Mouse (Mus musculus): ENCODE data around the gene Taar4.
A peak's percentile ranks its signal among the peaks of the same experiment; 100 is the strongest.

Gene Taar4

GRCm38 (mm10) chr10:23960444-23960915 lies at the start of gene Taar4:
Gene Taar4, plus strand, starts transcription at chr10:23960494.
- DNase-seq (ENCODE audit: low read depth, low spot score), result no peak

DNA sequence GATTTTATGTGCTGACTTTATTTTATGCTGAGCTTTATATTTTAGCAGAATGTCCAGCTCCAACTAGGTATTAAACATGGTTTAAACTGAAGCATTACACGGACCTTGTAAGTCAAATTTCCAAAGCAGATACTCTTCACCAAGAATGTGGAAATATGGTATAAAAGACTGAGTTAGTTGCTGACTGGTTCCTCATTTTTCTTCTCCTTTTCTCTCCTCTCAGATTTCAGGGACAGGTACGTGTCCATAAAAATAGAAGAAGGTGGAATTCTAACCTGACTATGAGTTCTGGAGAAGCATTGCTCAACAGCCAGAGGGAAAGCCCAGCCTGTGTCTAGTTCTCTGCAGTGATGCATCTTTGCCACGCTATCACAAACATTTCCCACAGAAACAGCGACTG lies 40.2 kb upstream of the Taar4 start, which contains the start of gene Taar1:
Gene Taar1, plus strand, starts transcription at position 301 of the 400 bp plus-strand sequence.
- DNase-seq (ENCODE audit: low read depth, low spot score), result no peak

DNA sequence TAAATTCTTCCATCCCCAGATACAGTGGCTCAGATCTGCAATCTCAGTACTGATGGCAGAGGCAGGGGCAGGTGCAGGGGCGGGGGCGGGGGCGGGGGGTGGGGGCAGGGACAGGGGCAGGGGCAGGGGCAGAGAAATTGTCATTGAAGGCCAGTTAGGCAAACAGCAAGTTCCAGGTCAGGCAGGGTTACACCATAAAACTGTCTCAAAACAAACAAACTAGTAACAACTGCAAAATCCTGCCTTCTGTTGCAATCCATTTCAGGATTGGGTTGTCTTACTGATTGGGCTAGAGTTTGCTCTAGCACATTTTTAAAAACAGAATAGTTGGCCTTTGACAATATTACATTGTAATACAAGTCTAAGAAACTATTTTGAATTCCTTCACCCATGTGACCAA lies 37.8 kb upstream of the Taar4 start:
- DNase-seq (ENCODE audit: low read depth, low spot score), result no peak

DNA sequence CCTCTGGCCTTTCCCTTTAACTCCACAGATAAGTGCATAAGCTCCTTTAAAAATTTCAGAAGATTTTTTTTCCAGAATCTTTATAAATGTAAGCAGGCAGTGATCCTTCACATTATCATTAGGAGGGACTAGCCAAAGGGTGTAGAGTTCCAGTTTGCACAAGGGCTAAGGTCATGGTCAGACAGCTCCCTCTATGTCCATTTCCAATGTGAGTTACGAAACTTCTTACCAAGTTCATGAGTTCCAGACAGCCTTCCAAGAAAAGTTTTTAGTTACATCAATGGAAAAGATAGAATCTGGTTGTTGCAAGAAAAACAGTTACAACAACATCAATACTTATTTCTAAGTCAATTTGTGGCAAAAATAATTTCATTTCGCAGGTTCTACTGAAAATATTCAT lies 36.4 kb upstream of the Taar4 start:
- DNase-seq (ENCODE audit: low read depth, low spot score), result no peak

DNA sequence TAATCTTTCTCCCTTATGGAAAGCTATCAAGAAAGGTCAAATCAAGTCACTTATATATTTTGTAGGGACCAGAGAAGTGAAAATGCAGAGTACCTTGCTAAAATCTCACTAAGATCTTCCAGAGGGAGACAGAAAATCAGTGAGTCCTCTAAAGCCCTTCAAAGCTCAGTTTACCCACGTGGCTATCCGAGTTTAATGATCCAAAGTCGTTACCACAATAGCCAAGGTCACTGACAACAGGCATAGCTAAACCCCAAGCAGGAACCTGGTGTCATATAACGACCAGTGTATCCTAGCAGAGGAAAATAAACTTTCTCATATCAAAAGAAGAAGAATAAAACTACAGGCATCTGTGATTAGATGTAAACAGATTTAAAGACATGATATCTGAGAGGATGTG lies 22.7 kb upstream of the Taar4 start:
- DNase-seq (ENCODE audit: low read depth, low spot score), result no peak

- DNase-seq (ENCODE audit: low read depth, low spot score), result no peak
Observed at GRCm38 (mm10) chr10:23938312-23938711, 22.0 kb upstream of the Taar4 start, which contains the start of gene Taar2. Gene Taar2, plus strand, starts transcription at chr10:23938572.

DNA sequence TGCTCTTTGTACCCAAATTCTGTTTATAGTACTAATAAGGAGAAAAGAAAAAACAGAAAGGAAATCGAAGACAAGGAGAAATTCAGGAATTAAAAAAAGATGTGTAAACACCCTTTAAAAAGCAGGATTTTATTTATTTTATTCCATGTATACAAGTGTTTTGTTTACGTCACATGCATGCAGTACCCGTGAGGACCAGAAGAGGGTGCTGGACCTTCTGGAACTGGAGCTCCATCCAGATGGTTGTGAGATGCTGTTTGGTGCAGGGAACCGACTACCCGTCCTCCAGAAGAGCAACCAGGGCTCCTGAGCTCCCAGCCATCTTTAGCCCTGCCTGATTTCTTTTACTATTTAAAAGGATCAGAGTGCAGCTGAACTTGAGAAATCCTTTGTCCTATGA lies 17.8 kb upstream of the Taar4 start:
- no peak for DNase-seq (ENCODE audit: low read depth, low spot score)

DNA sequence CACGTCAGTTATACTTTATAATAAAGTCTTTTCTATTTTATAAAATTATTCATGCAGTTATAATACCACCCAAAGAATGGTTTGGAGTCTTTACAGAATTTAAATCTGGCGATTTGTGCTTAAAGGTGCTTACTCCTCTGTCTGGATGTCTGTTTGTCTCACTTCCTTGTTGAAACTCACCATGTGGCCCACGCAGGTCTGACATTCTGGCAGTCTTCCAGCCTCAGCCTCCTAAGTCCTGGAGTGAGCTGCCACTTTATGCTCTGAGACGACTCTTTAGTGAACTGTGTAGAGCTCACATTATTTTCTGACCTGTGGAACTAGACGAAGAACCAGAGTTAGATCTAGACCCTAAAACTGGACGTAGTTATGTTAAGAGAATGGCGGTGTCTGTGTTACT lies 12.3 kb upstream of the Taar4 start:
- DNase-seq (ENCODE audit: low read depth, low spot score), result no peak

DNA sequence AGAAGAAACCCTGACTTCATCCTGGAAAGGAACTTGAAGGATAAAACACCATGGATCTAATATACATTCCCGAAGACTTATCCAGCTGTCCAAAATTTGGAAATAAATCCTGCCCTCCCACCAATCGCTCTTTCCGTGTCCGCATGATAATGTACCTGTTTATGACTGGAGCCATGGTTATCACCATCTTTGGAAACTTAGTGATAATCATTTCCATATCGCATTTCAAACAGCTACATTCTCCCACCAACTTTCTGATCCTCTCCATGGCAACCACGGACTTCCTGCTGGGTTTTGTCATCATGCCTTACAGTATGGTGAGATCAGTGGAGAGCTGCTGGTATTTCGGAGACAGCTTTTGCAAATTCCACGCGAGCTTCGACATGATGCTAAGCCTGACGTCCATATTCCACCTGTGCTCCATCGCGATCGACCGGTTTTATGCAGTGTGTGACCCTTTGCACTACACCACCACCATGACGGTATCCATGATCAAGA lies 10.7 kb upstream of the Taar4 start, which contains the start of gene Taar3:
Gene Taar3, plus strand, starts transcription at position 51 of the 498 bp plus-strand sequence.
- DNase-seq (ENCODE audit: low read depth, low spot score), result no peak

GRCm38 (mm10) chr10:23951714-23952113 lies 8.6 kb upstream of the Taar4 start:
- no peak for DNase-seq (ENCODE audit: low read depth, low spot score)

DNA sequence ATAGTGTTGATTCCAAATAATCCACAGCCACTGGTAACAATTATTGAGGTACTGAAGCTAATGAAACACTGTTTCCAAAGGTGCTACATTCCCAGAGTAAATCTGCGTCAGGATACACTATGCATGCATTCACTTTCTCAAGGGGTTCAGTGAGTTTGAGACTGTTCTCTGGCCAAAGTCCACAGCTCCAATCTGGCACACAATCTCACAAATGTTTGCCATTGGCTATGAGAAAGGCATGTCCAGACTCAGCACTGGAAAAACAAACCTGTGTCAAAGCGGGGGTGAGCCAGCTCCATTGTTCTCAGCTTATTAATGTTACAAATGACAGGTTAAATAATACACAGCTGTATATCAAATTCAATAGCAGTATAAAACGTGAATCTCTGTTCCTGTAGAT lies 1.2 kb upstream of the Taar4 start:
- no peak for DNase-seq (ENCODE audit: low read depth, low spot score)

DNA sequence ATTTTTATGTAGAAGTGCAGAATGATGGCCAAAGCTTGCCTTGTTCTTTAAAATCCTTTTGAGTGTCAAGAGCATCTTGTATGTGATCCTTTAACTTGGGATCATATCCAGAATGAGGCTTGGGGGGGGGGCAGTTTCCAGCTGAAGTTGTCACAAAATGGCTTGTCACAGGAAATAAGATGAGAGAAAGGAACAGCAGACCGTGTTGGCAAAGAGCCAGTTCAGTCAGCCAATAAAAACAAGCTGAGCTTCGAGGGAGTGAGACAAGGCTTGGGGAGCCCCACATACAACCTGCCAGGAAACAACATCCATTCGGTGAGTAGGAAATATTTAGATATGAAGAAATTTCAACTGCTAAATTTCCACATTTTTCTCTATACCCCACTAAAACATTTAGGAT lies 3.1 kb downstream of the Taar4 start:
- DNase-seq (ENCODE audit: low read depth, low spot score), result no peak

GRCm38 (mm10) chr10:23964921-23965610 lies 4.8 kb downstream of the Taar4 start:
- DNase-seq (ENCODE audit: low read depth, low spot score), result no peak

DNA sequence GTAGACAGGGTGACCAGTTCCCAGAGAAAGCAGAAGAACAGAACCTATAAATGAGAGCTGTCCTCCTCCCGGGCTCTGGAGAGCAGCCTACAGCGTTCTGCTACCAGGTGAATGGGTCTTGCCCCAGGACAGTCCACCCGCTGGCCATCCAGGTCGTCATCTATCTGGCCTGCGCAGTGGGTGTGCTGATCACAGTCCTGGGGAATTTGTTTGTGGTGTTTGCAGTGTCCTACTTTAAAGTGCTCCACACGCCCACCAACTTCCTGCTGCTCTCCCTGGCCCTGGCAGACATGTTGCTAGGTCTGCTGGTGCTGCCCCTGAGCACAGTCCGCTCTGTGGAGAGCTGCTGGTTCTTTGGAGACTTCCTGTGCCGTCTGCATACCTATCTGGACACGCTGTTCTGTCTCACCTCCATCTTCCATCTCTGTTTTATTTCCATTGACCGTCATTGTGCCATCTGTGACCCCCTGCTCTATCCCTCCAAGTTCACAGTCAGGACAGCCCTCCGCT lies 10.4 kb downstream of the Taar4 start, which contains the start of gene Taar5:
Gene Taar5, plus strand, starts transcription at position 51 of the 510 bp plus-strand sequence.
- no peak for DNase-seq (ENCODE audit: low read depth, low spot score)

DNA sequence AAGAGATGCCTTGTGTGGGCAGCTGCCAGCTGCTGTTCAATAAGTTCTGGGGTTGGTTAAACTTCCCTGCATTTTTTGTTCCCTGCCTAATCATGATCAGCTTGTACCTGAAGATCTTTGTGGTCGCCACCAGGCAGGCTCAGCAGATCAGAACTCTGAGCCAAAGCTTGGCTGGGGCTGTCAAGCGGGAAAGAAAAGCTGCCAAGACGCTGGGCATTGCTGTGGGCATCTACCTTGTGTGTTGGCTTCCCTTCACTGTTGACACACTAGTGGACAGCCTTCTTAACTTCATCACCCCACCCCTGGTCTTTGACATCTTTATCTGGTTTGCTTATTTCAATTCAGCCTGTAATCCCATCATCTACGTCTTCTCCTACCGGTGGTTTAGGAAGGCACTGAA lies 11.0 kb downstream of the Taar4 start:
- no peak for DNase-seq (ENCODE audit: low read depth, low spot score)

DNA sequence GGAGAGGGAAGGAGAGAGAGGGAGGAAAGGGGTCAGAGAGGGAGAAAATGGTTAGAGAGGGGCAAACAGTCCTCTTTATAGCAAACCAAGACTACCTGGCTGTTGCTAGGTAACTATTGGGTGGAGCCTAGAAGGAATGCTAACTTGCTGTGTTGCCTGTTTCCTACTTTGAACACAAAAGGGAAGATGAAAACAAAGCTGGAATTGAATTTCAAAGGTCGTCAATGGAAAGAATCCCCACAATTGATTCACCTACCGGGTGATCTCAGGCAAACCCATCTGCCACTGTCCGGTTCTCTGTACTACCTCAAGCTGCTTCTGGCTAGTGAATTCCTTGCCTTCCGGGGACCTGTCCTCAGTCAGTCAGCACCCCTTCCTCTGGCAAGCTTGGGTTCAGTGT lies 17.7 kb downstream of the Taar4 start:
- no peak for DNase-seq (ENCODE audit: low read depth, low spot score)

DNA sequence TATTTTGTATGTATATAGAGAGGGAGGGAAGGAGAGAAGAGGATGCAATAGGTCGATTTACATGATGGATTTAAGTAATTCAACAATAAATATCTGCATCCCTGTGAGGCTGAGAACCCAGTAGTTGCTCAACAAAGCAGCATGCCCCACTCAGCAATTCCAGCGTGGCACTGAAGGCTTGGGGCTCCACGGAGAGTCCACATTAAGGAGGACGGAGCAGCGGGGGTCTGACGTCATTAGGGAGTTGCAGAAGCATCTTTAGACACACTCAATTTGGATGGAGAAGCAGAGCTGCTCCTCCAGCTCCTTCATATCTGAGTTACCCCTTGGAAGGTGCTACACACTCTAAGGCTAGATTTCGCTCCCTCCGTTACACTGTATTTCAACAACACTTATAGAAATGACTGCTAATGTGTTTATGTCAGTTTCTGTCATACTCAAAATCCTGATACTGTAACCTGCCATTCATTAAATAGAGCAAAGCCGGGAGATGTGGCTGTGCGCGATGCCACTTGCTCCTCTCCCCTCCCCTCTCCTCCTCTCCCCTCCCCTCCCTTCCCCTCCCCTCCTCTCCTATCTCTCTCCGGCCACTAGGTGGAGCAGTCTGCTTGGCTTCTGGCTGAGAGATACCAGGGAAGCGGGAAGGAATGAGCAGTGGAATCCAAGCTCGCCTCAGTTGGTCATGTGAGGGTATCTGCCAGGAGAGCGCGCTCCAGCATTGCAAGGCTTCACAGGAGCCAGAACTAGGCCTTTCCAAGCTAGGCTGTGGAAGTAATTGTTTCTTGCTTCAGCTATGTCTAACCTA lies 18.8 kb downstream of the Taar4 start:
- DNase-seq (ENCODE audit: low read depth, low spot score), result peak; percentile 54

DNA sequence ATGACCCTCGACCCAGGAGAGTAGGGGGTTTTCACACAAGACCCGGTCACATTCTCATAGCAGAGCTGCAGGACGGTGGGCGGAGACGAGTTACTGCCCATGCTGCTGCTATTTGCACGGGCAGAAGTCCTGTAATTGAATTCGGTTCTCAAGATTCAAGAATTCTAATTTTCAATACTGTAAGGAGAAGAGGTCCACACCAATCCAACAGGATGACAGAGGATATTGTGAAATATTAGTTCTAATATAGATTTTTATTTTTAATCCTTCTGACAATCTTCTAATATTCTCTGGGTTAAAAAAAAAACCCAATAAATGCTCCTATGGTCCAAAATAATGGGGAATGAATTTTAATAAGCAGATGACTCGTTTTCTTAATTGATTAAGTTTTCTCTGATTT lies 25.3 kb downstream of the Taar4 start, which contains the start of gene Taar6:
Gene Taar6, minus strand, starts transcription at position 101 of the 400 bp plus-strand sequence.
- DNase-seq (ENCODE audit: low read depth, low spot score), result no peak

DNA sequence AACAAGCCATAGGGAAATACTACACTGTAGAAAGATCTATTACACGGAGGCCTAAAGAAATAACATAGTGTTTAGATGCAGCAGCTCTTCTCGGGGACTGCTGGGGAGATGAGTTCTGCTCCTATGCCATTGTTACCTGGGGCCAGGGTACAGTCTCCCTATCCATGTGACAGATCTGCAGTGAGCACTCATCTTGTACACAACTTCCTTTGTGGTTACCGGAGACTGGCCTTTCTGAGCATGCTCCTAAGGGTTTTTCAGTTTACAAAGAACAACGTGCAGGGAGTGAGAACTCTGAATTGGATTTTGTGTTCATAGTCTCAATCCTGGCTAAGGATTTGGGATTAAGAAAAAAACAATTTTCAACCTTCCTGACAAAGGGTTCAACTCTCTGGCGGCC lies 26.1 kb downstream of the Taar4 start:
- DNase-seq (ENCODE audit: low read depth, low spot score), result no peak

- no peak for DNase-seq (ENCODE audit: low read depth, low spot score)
Observed at GRCm38 (mm10) chr10:23993381-23993780, 33.1 kb downstream of the Taar4 start, which contains the start of gene Taar7a. Gene Taar7a, minus strand, starts transcription at chr10:23993481.

GRCm38 (mm10) chr10:23999639-24000038 lies 39.3 kb downstream of the Taar4 start, which contains the start of gene Taar7b:
Gene Taar7b, plus strand, starts transcription at chr10:23999939.
- no peak for DNase-seq (ENCODE audit: low read depth, low spot score)

GRCm38 (mm10) chr10:24006442-24006841 lies 46.1 kb downstream of the Taar4 start:
- DNase-seq (ENCODE audit: low read depth, low spot score), result no peak

All from retina, adult 2 months (tissue).